Comparison of ENCODE assay signal across 10 mouse cellular contexts in the genomic region with DNA sequence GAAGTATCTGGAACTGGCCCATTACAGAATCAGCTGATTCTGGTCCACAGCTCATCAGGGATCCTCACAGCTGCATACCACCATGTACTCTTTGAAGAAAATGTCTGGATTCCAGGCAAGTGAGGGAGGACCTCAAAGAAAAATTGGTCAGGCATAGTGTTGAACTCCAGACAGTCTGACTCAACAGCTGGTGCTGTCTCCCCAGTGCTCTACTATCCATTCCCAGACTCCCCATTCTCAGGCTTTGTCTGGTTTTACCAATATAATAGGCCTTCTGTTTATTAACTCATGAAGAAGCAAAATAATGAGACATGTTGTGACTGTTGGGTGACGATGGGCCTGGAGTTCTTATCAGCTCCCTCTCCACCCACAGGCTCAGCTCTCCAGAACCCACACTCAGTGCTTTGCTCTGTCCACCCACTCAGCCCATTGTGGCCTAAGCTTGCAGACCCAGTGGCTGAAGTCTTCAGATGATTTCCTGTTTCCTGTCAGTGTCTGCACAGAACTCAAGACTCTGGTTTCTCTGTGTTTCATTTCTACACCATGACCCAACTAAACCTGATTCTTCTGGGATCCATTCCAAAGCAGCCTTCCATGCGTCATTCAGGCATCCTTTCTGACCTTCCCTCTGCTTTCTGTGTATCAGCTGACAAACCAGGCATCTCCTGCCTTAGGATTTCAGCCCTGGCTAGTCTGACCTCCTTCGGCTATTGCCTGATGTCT.
A peak's percentile ranks its signal among the peaks of the same experiment; 100 is the strongest.
DNase-seq lines count a peak whose midpoint lies in the region; ATAC-seq and TF ChIP-seq lines count a peak whose summit lies in the region.
"Had no signal": no experiment of that assay in that cellular context is flagged by ENCODE, and none has a peak within 500 bp of the region (broad histone marks: within the 10 kb centered on the region; RNA-seq: fewer than 3 reads in every experiment).

No protein-coding gene starts in this region.

- 52% methylated on average over 3 of the region's 3 CpGs for WGBS in stomach, embryonic 15.5 days
- WGBS in stomach, postnatal 0 days = 49% methylated on average over 3 of the region's 3 CpGs
- 35% methylated on average over 3 of the region's 3 CpGs for WGBS in heart, embryonic 12.5 days
- 72% methylated on average over 3 of the region's 3 CpGs for WGBS in forebrain, embryonic 14.5 days

- H3K79me2 ChIP-seq in myocyte (ENCODE audit: control insufficient read depth, insufficient read depth) = no peaks in the 10 kb centered on the region

- no peak overlapping the region for H3K27ac ChIP-seq in stomach, embryonic 15.5 days
- H3K27ac ChIP-seq in stomach, postnatal 0 days (replicated peaks) = no peak overlapping the region
- peak overlapping the region; percentile 45 for H3K27ac ChIP-seq in heart, embryonic 12.5 days (ENCODE audit: poor library complexity, severe bottlenecking)
- H3K27ac ChIP-seq in forebrain, embryonic 14.5 days (ENCODE audit: low read depth, low read length) = no peak overlapping the region

- H3K27me3 ChIP-seq in stomach, embryonic 15.5 days (replicated peaks) = no peaks in the 10 kb centered on the region
- no peaks in the 10 kb centered on the region for H3K27me3 ChIP-seq in stomach, postnatal 0 days (ENCODE audit: control insufficient read depth, insufficient read depth, low read length)
- no peaks in the 10 kb centered on the region for H3K27me3 ChIP-seq in heart, embryonic 12.5 days (replicated peaks)
- no peaks in the 10 kb centered on the region for H3K27me3 ChIP-seq in myocyte (ENCODE audit: control insufficient read depth, insufficient read depth, insufficient read length)
- no peaks in the 10 kb centered on the region for H3K27me3 ChIP-seq in forebrain, embryonic 14.5 days (replicated peaks; ENCODE audit: control insufficient read depth, insufficient read depth, low read length)
- H3K27me3 ChIP-seq: CH12.LX had no signal

- DNase-seq in cerebellum, adult 9-10 months = peak; percentile 1
- no peak for DNase-seq in cerebellum, adult 8-10 months
- DNase-seq in stomach, postnatal 0 days (ENCODE audit: low spot score) = no peak
- DNase-seq in layer of hippocampus, postnatal 14 days (ENCODE audit: low spot score in 2 of 2) = no peak
- DNase-seq in forebrain, embryonic 14.5 days (ENCODE audit: low spot score) = no peak
- DNase-seq: thymus, postnatal 36 days had no signal

- no peak overlapping the region for H3K9ac ChIP-seq in stomach, embryonic 15.5 days
- H3K9ac ChIP-seq in stomach, postnatal 0 days (ENCODE audit: low read length) = no peak overlapping the region
- H3K9ac ChIP-seq in heart, embryonic 12.5 days = no peak overlapping the region
- H3K9ac ChIP-seq in forebrain, embryonic 14.5 days (ENCODE audit: low read length) = no peak overlapping the region

- no peaks in the 10 kb centered on the region for H3K9me3 ChIP-seq in stomach, embryonic 15.5 days
- no peaks in the 10 kb centered on the region for H3K9me3 ChIP-seq in stomach, postnatal 0 days (ENCODE audit: control insufficient read depth, low read length)
- H3K9me3 ChIP-seq in heart, embryonic 12.5 days (replicated peaks) = no peaks in the 10 kb centered on the region
- no peaks in the 10 kb centered on the region for H3K9me3 ChIP-seq in forebrain, embryonic 14.5 days (replicated peaks; ENCODE audit: control insufficient read depth, low read length)

- no peaks in the 10 kb centered on the region for H3K36me3 ChIP-seq in stomach, embryonic 15.5 days
- no peaks in the 10 kb centered on the region for H3K36me3 ChIP-seq in stomach, postnatal 0 days (ENCODE audit: control insufficient read depth, insufficient read depth, low read length)
- H3K36me3 ChIP-seq in heart, embryonic 12.5 days = no peaks in the 10 kb centered on the region
- H3K36me3 ChIP-seq in myocyte (ENCODE audit: control insufficient read depth, insufficient read depth) = no peaks in the 10 kb centered on the region
- no peaks in the 10 kb centered on the region for H3K36me3 ChIP-seq in forebrain, embryonic 14.5 days (ENCODE audit: control insufficient read depth, insufficient read depth, low read length)

- H3K4me2 ChIP-seq in stomach, embryonic 15.5 days = no peak overlapping the region
- H3K4me2 ChIP-seq in stomach, postnatal 0 days (replicated peaks; ENCODE audit: low read depth) = no peak overlapping the region
- H3K4me2 ChIP-seq in heart, embryonic 12.5 days = no peak overlapping the region
- H3K4me2 ChIP-seq in myocyte (ENCODE audit: low read depth) = peak overlapping the region; percentile 8
- H3K4me2 ChIP-seq in forebrain, embryonic 14.5 days (ENCODE audit: low read length) = no peak overlapping the region

- no peak for TF ChIP-seq POLR2A in myocyte (IDR thresholded peaks at IDR 0.05; ENCODE audit: insufficient read length, low read depth)

- no peak overlapping the region for H3K4me3 ChIP-seq in stomach, embryonic 15.5 days (replicated peaks)
- no peak overlapping the region for H3K4me3 ChIP-seq in stomach, postnatal 0 days (ENCODE audit: low read depth, low read length)
- H3K4me3 ChIP-seq in heart, embryonic 12.5 days = no peak overlapping the region
- H3K4me3 ChIP-seq in myocyte = no peak overlapping the region
- no peak overlapping the region for H3K4me3 ChIP-seq in forebrain, embryonic 14.5 days (ENCODE audit: low read depth, low read length)

- ATAC-seq in stomach, embryonic 15.5 days (ENCODE audit: insufficient read depth, low FRiP score, low read depth) = peak; percentile 14; the same call in 1 of the 2 replicates
- ATAC-seq in stomach, postnatal 0 days (ENCODE audit: low FRiP score, low TSS enrichment) = no peak
- ATAC-seq in heart, embryonic 12.5 days (ENCODE audit: insufficient number of reproducible peaks, low FRiP score) = peak; percentile 74; the same call in 1 of the 2 replicates
- ATAC-seq in forebrain, embryonic 14.5 days = no peak

- H3K4me1 ChIP-seq in stomach, embryonic 15.5 days = no peaks in the 10 kb centered on the region
- no peaks in the 10 kb centered on the region for H3K4me1 ChIP-seq in stomach, postnatal 0 days (replicated peaks; ENCODE audit: control insufficient read depth, insufficient read depth)
- peaks cover 7% of the 10 kb centered on the region for H3K4me1 ChIP-seq in heart, embryonic 12.5 days (replicated peaks)
- no peaks in the 10 kb centered on the region for H3K4me1 ChIP-seq in forebrain, embryonic 14.5 days (ENCODE audit: control insufficient read depth, insufficient read depth, low read length)

- TF ChIP-seq CTCF in stomach, postnatal 0 days (IDR thresholded peaks at IDR 0.05; ENCODE audit: low read depth) = no peak

- no peak for TF ChIP-seq EP300 in stomach, postnatal 0 days (optimal IDR thresholded peaks at IDR 0.05)

- no peak overlapping the region for H3ac ChIP-seq in myocyte (ENCODE audit: control insufficient read depth, insufficient read length)

TF ChIP-seq in myocyte, 11 proteins besides CTCF, POLR2A, EP300 and RAD21:
- TF ChIP-seq USF1 (IDR thresholded peaks at IDR 0.05; ENCODE audit: low read depth) = peak; percentile 43
- peak in 2 of 3 experiments; percentile 42 to 56 for TF ChIP-seq MYOD1 (IDR thresholded peaks at IDR 0.05; ENCODE audit: control insufficient read depth in 1 of 3, insufficient read length in 2 of 3, low read depth in 2 of 3)
- TF ChIP-seq TCF12 (IDR thresholded peaks at IDR 0.05; ENCODE audit: insufficient read depth, poor library complexity, severe bottlenecking) = no peak
- no peak for TF ChIP-seq TCF3 (IDR thresholded peaks at IDR 0.05; ENCODE audit: insufficient read length, low read depth)
- no peak for TF ChIP-seq E2F4 (IDR thresholded peaks at IDR 0.05; ENCODE audit: insufficient read depth)

Comparison
In these comparisons a context has a peak if more than half of its experiments do, and no peak if none do; other contexts are left out.
1. ATAC-seq: peak in stomach, embryonic 15.5 days (single experiment) and heart, embryonic 12.5 days (single experiment); none in stomach, postnatal 0 days (single experiment) and forebrain, embryonic 14.5 days (single experiment).